Mouse (Mus musculus) NIH3T3 (cell line): ENCODE results near the gene Pck2.
A peak's percentile ranks its signal among the peaks of the same experiment; 100 is the strongest.

Source experiments
- DNase-seq: peaks from one replicate; pipeline ENCODE4 v3.0.0-alpha.2; 2012; ENCODE audit warnings: low read depth

Pck2 gene

GRCm38 (mm10) chr14:55540067-55540786 lies at the start of gene Pck2:
Gene Pck2 (plus strand): TSS chr14:55540266.
- DNase-seq = peak; percentile 95

- DNase-seq = peak; percentile 73
Measured at GRCm38 (mm10) chr14:55490361-55491201, 49.5 kb upstream of the Pck2 start, which contains the start of gene Carmil3. Gene Carmil3 (plus strand): TSS chr14:55490651.

GRCm38 (mm10) chr14:55491291-55491833 lies 48.7 kb upstream of the Pck2 start:
- DNase-seq = peak; percentile 69

- DNase-seq = peak; percentile 38
Measured at GRCm38 (mm10) chr14:55492103-55492502, 48.0 kb upstream of the Pck2 start.

GRCm38 (mm10) chr14:55495509-55496240 lies 44.4 kb upstream of the Pck2 start:
- no peak for DNase-seq

GRCm38 (mm10) chr14:55496761-55497448 lies 43.2 kb upstream of the Pck2 start:
- DNase-seq = no peak

- peak; percentile 87 for DNase-seq
Measured at GRCm38 (mm10) chr14:55497449-55497821, 42.6 kb upstream of the Pck2 start.

- DNase-seq = no peak
Measured at GRCm38 (mm10) chr14:55505612-55506011, 34.5 kb upstream of the Pck2 start.

GRCm38 (mm10) chr14:55507801-55508200 lies 32.3 kb upstream of the Pck2 start:
- DNase-seq = no peak

- DNase-seq = no peak
Measured at GRCm38 (mm10) chr14:55509540-55509939, 30.5 kb upstream of the Pck2 start.

GRCm38 (mm10) chr14:55510125-55510731 lies 29.8 kb upstream of the Pck2 start, which contains the start of gene Cpne6:
Gene Cpne6 (plus strand): TSS chr14:55510445.
- no peak for DNase-seq

GRCm38 (mm10) chr14:55511037-55511436 lies 29.0 kb upstream of the Pck2 start:
- DNase-seq = no peak

GRCm38 (mm10) chr14:55513927-55514326 lies 26.1 kb upstream of the Pck2 start:
- DNase-seq = no peak

GRCm38 (mm10) chr14:55515846-55516245 lies 24.2 kb upstream of the Pck2 start:
- DNase-seq = no peak

GRCm38 (mm10) chr14:55518897-55519296 lies 21.2 kb upstream of the Pck2 start:
- DNase-seq = no peak

GRCm38 (mm10) chr14:55519604-55520003 lies 20.5 kb upstream of the Pck2 start:
- DNase-seq = no peak

GRCm38 (mm10) chr14:55520451-55521361 lies 19.4 kb upstream of the Pck2 start:
- no peak for DNase-seq

GRCm38 (mm10) chr14:55524062-55524461 lies 16.0 kb upstream of the Pck2 start:
- DNase-seq = no peak

- no peak for DNase-seq
Measured at GRCm38 (mm10) chr14:55524785-55525184, 15.3 kb upstream of the Pck2 start, which contains the start of gene Nrl. Gene Nrl (minus strand): TSS chr14:55524981.

GRCm38 (mm10) chr14:55526674-55527073 lies 13.4 kb upstream of the Pck2 start:
- DNase-seq = no peak
